Mouse (Mus musculus) CD8-positive naive resting alpha-beta T cell, adult 2 months (primary cell): ENCODE measurements around the gene Kif14.
"Not testable (repeated sequence)": the region's sequence is repeated elsewhere in the genome, so short reads cannot be mapped to it uniquely, and the experiment has no call there.

ENCODE experiments used
- DNase-seq, 2 experiments: peaks; one replicate each; pipeline ENCODE4 v3.0.0; 2022; ENCODE audit warnings: low read depth in 2 of 2, low spot score in 2 of 2

Kif14 gene

GRCm38 (mm10) chr1:136555892-136556291 lies 89.7 kb downstream of the Kif14 start:
- DNase-seq, result no peak

- not testable (repeated sequence) for DNase-seq
Measured at GRCm38 (mm10) chr1:136556643-136557042, 90.5 kb downstream of the Kif14 start.

GRCm38 (mm10) chr1:136557436-136557835 lies 91.3 kb downstream of the Kif14 start:
- no peak for DNase-seq

GRCm38 (mm10) chr1:136558762-136559161 lies 92.6 kb downstream of the Kif14 start:
- DNase-seq, result no peak

GRCm38 (mm10) chr1:136559284-136559683 lies 93.1 kb downstream of the Kif14 start:
- DNase-seq, result no peak

GRCm38 (mm10) chr1:136559774-136560173 lies 93.6 kb downstream of the Kif14 start:
- no peak for DNase-seq

GRCm38 (mm10) chr1:136561823-136562222 lies 95.7 kb downstream of the Kif14 start:
- no peak for DNase-seq

- no peak for DNase-seq
Measured at GRCm38 (mm10) chr1:136563149-136563548, 97.0 kb downstream of the Kif14 start.

- DNase-seq, result peak; percentile 8 to 27
Measured at GRCm38 (mm10) chr1:136564963-136565362, 98.8 kb downstream of the Kif14 start.

- no peak for DNase-seq
Measured at GRCm38 (mm10) chr1:136566386-136566785, 100.2 kb downstream of the Kif14 start.

GRCm38 (mm10) chr1:136567641-136568040 lies 101.5 kb downstream of the Kif14 start:
- no peak for DNase-seq

- no peak for DNase-seq
Measured at GRCm38 (mm10) chr1:136568738-136569194, 102.6 kb downstream of the Kif14 start.

GRCm38 (mm10) chr1:136569206-136569605 lies 103.1 kb downstream of the Kif14 start:
- DNase-seq, result no peak

- no peak for DNase-seq
Measured at GRCm38 (mm10) chr1:136569626-136570297, 103.6 kb downstream of the Kif14 start.

GRCm38 (mm10) chr1:136570298-136570653 lies 104.1 kb downstream of the Kif14 start:
- no peak for DNase-seq

GRCm38 (mm10) chr1:136570976-136571375 lies 104.8 kb downstream of the Kif14 start:
- no peak for DNase-seq

- DNase-seq, result no peak
Measured at GRCm38 (mm10) chr1:136571530-136571929, 105.4 kb downstream of the Kif14 start.

GRCm38 (mm10) chr1:136577890-136578663 lies 111.9 kb downstream of the Kif14 start:
- DNase-seq, result no peak

GRCm38 (mm10) chr1:136579360-136579759 lies 113.2 kb downstream of the Kif14 start:
- DNase-seq, result peak in 1 of 2 experiments; percentile 34

- DNase-seq, result peak; percentile 11 to 34
Measured at GRCm38 (mm10) chr1:136580266-136580665, 114.1 kb downstream of the Kif14 start.
